Mouse (Mus musculus): ENCODE data around the gene Atf2.
"Not testable (repeated sequence)": the region's sequence is repeated elsewhere in the genome, so short reads cannot be mapped to it uniquely, and the experiment has no call there.

The Atf2 gene

GRCm38 (mm10) chr2:73877891-73878290 lies 14.5 kb downstream of the Atf2 start:
- no peak for DNase-seq

GRCm38 (mm10) chr2:73867764-73868487 lies 24.5 kb downstream of the Atf2 start:
- DNase-seq = peak; percentile 61

- no peak for DNase-seq
These were observed 32.3 kb downstream of the Atf2 start for GRCm38 (mm10) chr2:73860046-73860624.

GRCm38 (mm10) chr2:73857352-73857751 lies 35.1 kb downstream of the Atf2 start:
- no peak for DNase-seq

GRCm38 (mm10) chr2:73856246-73856645 lies 36.2 kb downstream of the Atf2 start:
- DNase-seq = no peak

GRCm38 (mm10) chr2:73834406-73835015 lies 57.9 kb downstream of the Atf2 start:
- no peak for DNase-seq

- no peak for DNase-seq
These were observed 59.2 kb downstream of the Atf2 start for GRCm38 (mm10) chr2:73833284-73833683.

- DNase-seq = no peak
These were observed 73.7 kb downstream of the Atf2 start for GRCm38 (mm10) chr2:73818742-73819141.

GRCm38 (mm10) chr2:73807609-73808008 lies 84.8 kb downstream of the Atf2 start:
- DNase-seq = no peak

- not testable (repeated sequence) for DNase-seq
These were observed 92.3 kb downstream of the Atf2 start for GRCm38 (mm10) chr2:73800127-73800526.

- no peak for DNase-seq
These were observed 93.7 kb downstream of the Atf2 start for GRCm38 (mm10) chr2:73798786-73799185.

GRCm38 (mm10) chr2:73798136-73798535 lies 94.3 kb downstream of the Atf2 start:
- DNase-seq = no peak

GRCm38 (mm10) chr2:73791846-73792630 lies 100.4 kb downstream of the Atf2 start:
- DNase-seq = no peak

- DNase-seq = no peak
These were observed 102.1 kb downstream of the Atf2 start for GRCm38 (mm10) chr2:73790332-73790731.

GRCm38 (mm10) chr2:73788395-73788794 lies 104.0 kb downstream of the Atf2 start:
- no peak for DNase-seq

- DNase-seq = no peak
These were observed 110.0 kb downstream of the Atf2 start for GRCm38 (mm10) chr2:73782371-73782905.

GRCm38 (mm10) chr2:73780321-73781010 lies 112.0 kb downstream of the Atf2 start:
- no peak for DNase-seq

GRCm38 (mm10) chr2:73779796-73780195 lies 112.6 kb downstream of the Atf2 start:
- DNase-seq = no peak

GRCm38 (mm10) chr2:73779016-73779595 lies 113.3 kb downstream of the Atf2 start:
- no peak for DNase-seq

- no peak for DNase-seq
These were observed 115.5 kb downstream of the Atf2 start for GRCm38 (mm10) chr2:73776936-73777335.

- no peak for DNase-seq
These were observed 116.6 kb downstream of the Atf2 start for GRCm38 (mm10) chr2:73775683-73776310.
